Mouse (Mus musculus): ENCODE data around the gene Tecpr2.

Tecpr2 gene

DNA sequence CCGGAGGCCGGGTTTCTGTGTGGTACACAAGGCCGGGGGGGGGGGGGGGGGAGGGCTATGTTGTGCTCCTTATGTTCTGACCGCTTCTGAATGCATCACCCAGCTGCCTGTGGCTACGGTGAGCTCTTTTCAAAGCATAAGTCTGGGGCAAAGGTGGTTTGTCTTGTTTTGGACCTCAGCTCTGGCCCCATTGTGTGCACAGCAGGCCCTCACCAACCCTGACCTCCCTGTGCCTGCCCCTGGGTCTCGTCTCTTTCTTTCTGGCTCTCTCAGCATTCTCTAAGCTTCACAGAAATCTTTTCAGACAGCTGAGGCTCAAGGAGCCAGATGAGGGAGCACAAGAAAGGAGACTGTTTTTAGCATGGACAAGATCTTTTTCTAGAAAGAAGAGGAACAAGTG is 23.5 kb upstream of the Tecpr2 start:
- DNase-seq, result no peak

DNA sequence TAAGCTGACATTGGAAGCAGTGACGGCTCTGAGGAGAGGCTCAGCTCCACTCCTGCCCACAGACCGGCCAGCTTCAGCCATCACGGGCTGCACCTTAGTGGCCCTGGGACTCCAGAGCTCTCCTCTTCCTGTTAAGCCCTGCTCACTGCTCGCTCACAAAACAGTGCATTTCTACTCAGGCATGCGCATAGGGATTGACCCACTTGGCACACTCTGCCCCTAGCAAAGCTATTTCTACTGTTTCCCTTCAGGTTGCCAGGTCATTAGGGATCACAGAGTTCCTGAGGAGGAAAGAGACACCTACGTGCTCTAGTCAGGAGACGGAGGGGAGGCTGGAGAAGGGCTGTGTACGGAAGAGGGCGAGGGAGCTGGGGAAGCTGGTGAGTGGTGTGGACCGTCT is 23.1 kb upstream of the Tecpr2 start:
- no peak for DNase-seq

DNA sequence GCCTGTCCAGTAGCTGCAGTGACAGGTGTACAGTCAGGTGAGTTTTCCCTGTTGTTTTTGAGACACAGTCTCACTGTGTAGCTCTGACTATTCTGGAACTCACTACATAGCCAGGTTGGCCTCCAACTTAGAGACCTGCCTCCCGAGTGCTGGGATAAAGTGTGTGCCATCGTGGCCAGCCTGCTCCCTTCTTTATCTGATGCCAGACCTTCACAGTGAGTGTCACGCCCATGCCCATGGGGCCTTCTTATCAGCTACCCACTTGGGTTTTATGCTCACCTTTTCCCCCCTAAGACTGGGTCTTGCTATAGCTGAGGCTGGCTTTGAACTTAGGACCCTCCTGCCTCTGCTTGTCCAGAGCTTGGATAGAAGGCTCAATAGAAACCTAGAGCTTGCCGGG is 19.0 kb upstream of the Tecpr2 start:
- DNase-seq, result no peak

DNA sequence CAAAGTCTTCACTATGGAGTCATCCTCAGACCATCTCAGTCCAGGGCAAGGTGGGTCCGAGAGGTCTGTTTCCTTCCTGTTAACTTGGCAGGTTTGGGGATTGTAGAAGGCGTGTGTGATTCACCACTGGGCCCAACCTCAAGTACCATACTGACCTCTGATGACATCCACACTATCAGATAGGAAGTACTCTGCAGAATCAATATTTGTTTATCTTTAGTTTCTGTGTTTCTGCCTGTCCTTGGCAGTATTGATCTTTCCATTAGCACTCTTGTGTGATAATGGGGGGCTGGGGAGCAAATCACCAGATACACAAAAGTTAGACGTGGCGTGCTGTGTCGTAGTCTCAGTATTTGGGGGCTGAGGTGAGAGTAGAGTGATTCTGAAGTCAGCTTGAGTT is 17.8 kb upstream of the Tecpr2 start:
- no peak for DNase-seq

DNA sequence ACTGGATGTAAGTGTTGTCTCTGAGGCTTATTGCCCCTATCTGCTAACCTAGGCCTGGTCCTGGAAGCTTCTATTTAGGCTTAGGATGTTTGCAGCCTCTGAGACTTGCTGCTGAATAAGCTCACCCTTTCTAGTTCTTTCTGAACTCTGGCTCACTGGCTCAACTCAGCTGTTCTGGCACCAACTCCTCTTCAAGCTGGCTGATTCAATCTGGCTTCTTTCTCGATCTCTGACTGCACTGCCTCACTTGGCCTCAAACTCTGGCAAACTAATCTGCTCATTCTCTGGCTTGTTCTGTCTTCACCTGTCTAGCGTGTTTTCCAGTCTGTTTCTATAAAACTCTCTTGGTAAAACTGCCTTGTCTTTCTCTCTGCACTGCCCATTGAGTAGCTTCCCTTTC is 13.7 kb upstream of the Tecpr2 start:
- DNase-seq, result no peak

DNA sequence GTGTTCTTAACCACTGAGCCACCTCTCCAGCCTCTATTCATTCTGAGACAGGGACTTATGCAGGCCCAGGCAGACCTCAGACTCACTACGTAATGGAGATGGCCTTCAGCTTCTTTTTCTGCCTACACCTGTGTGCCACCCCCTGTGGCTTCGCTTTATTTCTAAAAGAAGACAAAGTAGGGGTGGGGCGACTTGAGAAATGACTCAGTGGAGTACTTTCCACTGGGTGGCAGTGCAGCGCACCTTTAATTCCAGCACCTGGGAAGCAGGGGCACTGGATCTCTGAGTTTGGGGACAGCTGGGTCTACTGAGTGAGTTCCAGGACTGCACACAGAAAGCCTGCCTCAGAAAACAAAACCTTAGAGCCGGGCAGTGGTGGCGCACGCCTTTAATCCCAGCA is 6.8 kb upstream of the Tecpr2 start:
- DNase-seq, result no peak

DNA sequence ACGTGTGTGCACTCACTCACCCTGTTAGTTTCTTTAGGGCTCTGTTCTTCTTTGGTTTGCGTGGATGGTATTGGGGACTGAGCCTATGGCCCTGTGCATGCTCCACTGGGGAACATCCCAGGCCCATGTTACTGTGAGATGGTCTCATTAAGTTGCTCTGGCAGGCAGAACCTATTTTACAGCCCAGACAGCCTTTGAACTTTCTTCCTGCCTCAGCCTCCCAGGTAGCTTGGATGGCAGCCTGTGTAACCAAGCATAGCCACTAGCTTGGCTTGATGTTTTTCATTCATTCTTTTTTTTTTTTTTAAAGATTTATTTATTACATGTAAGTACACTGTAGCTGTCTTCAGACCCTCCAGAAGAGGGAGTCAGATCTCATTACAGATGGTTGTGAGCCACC is 3.8 kb upstream of the Tecpr2 start:
- DNase-seq, result no peak

DNA sequence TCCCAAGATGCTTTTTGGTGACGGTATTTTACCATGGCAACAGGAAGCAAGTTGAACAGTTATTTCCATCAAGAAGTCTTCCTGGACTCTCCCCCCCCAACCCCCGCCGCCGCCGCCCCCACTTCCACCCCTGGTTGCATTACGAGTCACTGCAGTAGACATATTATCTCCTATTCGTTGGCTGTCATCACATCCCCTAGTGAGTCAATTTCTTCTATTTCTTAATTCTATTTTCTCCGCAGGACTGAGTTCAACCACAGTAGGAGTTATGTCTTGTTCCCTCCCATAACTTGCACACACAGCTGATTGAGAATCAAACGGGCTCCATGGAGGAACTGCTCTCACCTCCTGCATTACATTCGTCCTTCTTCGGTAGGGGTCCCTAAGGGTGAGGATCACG is 958 bp upstream of the Tecpr2 start:
- DNase-seq, result no peak

DNA sequence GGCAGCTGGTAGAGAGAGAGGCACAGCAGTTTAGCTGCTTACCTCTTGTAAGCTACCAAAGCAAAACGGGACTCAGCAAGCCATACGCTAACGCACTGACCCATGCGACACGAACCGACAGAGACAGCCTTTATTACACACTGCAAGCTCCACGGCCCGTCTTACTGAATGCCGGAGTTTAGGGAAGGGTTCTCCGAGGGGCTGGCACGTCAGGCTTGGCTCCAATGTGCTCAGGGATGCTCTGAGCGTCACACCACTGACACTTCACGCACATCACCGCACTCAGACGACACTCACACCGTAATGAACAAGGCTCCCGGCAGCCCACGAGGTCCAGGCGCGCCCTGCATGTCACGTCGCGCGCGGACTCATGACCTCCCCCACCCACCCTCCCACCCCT is 458 bp upstream of the Tecpr2 start:
- DNase-seq, result no peak

DNA sequence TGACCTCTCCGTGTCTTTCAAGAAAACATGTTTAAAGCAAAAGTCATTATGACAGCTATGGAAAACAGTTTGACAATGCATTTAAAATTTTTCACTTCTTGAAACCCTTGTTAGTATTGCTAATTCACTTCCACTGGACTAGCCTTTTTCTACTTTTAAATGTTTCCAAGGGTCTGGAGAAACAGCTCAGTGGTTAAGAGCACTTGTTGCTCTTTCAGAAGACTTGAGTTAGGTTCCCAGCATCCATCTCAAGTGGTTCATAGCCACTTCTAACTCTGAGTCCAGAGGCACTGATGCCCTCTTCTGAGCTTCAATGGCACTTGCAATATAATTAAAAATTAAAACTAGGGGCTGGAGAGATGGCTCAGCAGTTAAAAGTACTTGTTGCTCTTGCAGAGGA is 2.8 kb downstream of the Tecpr2 start:
- no peak for DNase-seq

DNA sequence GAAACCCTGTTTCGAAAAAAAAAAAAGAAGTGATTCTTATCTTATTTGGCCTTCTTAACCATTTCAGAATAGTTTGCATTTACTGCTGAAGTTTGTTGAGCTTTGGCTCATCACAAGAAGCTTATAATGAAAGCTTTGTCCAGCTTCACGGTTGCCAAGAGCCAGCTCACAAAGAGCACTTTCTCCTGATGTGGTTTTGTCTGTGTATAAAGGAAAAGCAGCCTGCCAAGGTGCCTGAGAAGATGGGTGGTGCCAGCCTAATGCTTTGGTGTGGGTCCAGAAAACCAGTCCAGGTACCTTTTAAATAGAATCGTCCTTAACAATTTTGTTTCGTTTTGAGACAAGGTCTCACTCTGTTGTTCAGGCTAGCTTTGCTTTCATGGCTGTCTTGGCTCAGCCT is 13.0 kb downstream of the Tecpr2 start:
- no peak for DNase-seq

DNA sequence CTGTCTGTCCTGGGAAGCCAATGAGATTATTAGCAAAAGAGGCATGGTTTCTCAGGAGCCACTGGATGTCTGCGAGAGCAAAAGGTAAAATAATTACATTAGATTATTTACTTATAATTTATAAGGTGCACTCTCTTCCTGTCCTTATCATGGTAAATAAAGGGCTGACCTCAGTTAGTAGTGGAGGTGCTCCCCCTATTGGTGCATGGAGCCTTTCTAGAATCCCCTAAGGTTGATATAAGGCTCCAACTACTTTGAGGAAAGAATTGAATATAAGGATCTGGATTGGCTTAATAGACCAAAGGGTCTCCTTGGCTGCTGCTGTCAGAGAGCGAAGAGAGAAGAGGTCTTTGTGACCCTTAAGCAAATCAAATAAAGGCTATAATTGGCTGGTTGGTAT is 14.5 kb downstream of the Tecpr2 start:
- peak in 1 of 2 experiments; percentile 10 for DNase-seq

DNA sequence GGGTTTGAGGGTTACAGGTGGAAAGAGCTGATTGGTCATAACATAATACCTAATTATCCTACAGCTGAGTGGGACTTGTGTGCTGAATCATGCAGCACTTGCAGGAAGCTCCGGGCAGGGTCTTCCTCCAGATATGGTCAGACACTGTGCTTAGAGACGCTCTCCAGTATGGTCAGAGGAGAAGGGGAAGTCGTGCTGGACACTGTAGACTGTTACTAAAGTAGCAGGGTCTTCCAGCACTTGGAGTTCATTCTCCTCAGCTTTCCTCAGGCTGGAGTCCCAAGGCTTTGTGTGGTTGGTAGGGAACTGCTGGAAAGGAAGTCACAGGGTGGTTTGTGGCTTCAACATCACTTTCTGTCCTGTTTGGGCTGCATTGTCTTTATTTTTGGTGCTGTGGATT is 18.8 kb downstream of the Tecpr2 start:
- DNase-seq, result no peak

DNA sequence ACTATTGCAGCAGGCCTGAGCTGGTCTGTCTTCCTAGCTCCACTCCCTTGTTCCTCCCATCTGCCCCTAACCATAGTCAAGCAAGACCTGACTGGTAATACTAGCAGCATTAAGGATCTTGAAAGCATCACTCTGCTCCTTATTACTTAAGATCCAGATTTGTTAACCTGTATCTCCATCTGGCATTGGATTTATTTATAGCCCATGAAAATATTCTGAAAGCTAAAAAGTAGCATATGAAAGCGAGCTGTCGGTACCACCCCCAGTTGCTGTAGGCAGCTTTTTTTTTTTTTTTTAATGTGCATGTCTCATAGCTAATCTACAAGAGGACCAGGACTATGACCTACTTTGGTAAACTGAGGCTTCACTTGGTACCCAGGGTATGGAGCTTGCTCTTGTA is 20.9 kb downstream of the Tecpr2 start:
- no peak for DNase-seq

DNA sequence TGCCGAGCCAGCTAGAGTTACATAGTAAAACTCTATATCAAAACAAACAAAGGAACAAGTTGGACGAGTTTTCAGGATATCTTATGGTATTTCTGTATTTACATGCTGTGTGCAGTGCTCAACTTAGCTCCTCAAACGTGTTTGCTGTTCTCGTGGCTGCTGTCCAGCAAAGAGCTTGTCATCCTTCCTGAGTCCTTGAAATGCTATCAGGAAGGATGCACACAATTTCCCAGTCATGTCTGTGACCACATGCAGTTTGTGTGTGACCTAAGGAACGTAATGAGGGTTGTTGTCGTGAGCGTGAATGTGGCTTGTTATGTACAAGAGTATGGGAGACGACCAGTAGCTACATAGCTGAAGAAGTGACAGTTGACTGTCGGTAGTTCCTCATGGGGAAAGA is 26.7 kb downstream of the Tecpr2 start:
- DNase-seq, result no peak

DNA sequence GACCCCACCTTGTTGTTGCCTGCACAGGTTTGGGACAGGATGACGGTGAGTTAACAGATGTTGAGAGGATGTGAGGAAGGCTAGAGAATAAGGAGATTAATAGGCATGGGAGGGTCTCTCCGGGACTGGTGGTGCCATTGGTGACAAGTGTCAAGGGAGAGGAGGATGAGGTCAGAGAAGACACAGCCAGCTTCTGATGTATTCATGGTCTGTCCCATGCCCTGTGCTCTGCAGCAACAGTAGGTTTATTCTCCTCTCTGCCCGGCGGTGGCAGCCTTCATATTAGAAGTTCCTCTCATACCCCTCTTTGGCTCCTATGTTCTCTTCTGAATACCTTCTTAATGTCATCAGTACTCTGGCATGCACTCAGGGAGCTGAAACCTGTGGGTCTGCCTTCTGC is 31.2 kb downstream of the Tecpr2 start:
- no peak for DNase-seq

DNA sequence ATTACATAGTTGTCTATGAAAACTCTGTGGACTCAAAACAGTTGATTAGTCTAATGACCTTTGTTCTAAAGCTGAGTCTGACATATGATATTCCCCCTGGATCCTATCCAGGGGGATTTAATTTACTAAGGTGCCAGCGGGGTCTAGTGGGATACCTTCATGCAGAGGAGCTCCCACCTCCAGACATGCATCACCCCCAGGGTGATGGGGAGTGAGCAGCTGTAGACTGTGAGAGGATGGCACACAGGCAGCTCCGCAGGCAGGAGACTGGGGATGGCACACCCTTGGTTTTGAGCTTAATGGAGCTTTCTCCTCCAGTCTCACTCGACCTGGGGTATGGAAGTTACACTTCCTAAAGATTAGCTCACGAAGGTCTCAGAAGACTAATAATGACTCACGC is 32.5 kb downstream of the Tecpr2 start:
- no peak for DNase-seq

DNA sequence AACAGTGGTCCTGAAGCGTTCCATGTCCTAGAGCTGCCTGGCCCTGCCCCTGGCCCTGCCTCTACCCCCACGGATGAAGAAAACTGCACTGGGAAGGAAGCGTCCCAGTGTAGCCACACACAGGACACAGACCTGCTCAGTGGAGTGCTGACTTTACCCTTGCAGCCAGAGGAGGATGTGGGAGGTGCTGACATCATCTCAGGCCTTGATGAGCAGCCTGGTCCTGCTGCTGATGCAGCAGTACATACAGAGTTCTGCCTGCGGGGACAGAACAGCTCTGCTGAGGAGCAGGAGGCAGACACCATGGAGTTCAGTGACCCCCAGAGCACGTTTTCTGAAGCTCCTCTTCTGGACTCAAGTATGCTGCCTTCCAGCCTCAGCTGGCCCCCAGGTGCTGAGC is 43.8 kb downstream of the Tecpr2 start:
- DNase-seq, result no peak

DNA sequence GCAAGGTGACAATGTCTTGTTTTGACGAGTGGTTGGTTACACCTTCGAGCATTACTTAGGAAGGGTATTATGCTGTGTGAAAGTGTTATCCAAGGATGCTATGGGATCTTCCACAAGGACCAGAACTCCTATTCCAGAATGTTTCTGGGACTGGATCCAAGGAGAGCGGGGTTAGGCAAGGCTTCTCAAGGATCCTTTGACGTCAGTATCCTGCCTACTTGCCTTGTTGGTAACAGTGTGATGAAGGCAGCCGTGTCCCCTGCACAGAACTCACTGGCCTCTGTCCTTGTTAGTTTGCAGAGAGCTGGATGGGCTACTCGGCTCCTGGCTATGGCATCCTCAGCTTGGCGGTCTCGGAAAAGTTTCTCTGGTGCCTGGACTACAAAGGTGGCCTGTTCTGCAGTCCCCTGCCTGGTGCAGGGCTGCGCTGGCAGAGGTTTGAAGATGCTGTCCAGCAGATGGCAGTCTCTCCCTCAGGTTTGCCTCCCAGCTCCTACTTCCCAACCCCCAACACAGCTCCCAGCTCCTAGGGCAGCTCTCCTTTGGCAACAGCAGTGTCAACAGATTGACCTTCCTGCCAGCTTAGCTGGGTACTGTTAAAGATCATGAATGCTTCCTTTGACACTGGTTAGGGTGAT is 47.0 kb downstream of the Tecpr2 start:
- peak; percentile 79 to 86 for DNase-seq

DNA sequence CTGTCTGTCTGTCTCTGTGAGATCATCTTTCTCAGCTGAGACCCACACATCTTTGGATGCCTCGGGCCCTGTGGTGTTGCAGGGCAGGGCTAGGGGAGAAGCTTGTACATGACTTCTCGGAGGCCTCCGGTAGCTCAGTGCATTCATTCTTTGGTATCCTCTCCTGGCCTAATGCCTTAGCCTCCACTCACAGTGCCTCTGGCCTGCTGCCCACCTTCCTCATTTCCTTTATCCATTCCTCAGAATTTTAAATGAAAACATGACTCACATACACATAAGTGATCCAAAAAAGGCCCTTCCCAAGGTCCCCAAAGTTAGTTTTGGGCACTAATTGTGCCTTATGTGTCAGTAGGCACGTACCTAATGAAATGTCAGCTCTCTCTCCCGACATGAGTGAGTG is 48.4 kb downstream of the Tecpr2 start:
- no peak for DNase-seq

DNA sequence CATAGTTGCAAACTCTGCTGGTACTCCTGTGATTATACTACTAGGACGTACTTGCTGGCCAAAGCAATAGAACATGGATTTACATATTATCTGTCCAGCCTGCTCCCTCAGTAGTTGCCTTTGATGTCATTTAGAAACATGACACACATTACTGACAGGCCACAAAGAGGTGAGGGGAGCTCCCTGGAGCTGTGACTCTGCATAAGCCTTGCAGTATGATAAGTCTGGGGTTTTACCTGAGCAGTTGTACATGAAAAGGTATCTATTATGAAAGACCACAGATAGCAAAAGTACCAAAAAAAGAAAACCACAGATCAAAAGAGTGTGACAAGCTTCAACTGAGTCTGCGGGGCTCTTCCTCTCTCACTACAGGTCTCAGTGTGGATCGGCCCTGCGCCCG is 50.3 kb downstream of the Tecpr2 start:
- no peak for DNase-seq

DNA sequence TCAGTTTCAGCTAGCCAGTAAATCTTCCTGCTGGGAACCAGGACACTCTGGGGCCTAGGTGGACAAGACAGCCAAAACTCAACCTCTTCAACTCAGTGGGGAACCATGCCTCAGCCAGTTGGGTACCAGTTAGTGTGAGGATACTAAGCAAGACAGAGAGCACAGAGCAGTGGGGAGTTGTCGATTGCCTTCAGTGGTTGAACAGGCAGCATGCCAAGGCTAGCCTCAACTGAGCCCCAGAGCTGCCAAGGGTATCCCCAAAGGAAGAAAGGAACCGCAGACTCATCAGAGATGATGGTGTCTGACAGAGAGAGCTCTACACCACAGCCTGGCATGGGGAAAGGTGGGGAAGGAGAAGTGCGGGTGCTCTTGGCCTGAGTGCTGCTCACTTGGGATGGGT is 51.8 kb downstream of the Tecpr2 start:
- no peak for DNase-seq

DNA sequence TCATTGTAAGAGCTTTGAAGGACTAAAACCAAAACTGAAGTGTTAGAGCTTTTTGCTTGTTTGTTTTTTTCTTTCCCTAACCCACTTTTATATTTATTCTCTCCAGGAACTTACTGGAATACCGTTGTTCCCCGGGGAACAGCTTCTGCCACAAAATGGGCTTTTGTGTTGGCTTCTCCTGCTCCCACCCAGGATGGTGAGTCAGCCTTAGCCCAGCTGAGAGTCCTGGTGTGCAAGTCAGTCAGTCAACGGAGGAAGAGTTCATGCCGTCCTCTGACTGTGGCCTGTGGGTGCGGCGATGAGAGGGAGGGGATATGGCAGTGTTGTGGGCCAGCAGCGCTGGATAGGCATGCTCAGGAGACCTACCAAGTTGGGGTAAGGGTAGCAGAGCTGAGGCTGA is 57.2 kb downstream of the Tecpr2 start:
- no peak for DNase-seq

DNA sequence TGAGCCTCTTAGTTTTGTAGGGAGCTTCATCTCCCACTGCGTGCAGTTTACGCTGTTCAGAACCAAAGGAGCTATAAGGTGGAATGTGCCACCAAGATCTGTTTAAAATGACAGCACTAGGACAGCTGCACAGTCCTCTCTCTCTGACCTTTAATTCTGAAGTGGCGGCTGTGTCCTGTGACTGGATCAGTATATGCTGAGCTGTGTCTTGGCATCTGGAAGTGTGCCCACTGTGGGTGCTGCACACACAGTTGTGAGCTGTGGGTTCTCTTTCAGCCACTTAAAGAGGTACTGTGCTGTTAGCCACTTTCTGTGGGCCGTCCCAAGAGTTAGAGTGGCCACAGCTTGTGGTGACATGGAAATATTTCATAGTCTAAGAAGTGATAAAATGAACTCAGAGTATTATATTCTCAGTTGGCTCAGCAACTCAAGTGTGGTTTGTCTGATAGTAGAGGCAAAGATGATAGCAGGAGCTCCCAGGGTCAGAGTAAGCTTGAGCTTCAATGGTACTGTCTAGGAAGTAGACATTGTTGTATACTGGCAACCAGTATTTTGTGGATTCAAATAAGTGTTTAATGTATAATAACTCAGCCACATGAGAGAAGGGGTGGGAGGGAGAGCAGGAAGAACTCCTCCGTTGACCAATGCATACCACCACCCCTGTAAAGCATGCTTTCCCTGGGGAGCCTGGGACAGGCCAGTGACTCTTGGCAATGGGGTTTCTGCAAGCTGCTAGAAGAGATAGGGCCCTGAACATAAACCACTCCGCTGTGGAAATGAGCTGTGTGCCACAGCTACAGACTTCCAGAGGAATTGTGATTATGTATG is 59.2 kb downstream of the Tecpr2 start:
- DNase-seq, result no peak

DNA sequence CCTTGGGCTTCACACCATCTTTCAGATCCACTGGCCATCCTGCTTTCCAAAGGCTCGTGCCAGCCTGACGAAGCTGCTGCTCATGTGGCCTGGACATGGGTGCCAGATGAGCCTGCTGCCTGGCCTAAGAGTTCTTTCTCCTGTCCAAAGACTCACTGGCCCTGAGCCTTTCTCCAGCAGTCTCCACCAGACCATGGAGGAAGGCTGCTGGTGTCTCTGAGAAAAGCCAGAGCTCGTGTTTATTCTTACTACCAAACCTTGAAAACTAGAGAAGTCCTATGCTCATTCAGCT is 59.8 kb downstream of the Tecpr2 start:
- DNase-seq, result no peak

Measured in lung, postnatal 4 days (tissue).